Mouse (Mus musculus): ENCODE results near the gene Dclk3.
A peak's percentile ranks its signal among the peaks of the same experiment; 100 is the strongest.

The Dclk3 gene

GRCm38 (mm10) chr9:111440446-111440845 is 1.6 kb downstream of the Dclk3 start:
- no peak for DNase-seq

DNA sequence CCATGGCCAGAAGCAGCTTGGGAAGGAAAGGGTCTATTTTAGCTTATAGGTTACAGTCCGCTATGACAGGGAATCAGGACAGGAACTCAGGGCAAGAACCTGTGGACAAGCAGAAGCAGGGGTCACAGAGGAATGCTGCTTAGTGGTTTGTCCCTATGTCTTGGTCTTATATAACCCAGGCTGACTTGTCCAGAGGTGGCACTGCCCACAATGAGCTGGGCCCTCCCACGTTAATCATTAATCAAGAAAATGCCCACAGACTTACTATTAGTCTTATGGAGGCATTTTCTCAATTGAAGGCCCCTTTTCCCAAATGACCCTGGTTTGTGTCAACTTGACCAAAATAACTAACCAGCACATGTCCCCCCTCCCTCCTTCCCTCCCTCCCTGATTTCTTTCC is 2.3 kb downstream of the Dclk3 start:
- no peak for DNase-seq

DNA sequence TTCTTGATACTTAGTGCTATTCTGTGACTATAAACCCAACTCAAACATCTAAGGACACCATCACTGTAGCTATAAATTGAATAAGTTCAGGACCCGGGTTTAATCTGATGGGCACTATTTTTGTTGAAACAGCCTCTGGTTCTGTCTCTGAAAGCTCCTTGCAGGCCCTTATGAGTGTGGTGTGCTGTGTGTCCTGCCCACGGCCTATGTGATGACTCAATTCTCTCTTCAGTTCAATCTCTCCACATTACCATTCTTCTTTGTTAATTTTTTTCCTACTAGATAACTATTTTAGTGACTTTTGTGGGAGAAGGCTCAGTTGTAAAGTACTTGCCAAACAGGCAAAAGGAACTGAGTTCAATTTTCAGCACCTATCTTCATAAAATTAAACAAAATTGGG is 7.3 kb downstream of the Dclk3 start:
- DNase-seq: no peak

GRCm38 (mm10) chr9:111448976-111449375 is 10.1 kb downstream of the Dclk3 start:
- no peak for DNase-seq

DNA sequence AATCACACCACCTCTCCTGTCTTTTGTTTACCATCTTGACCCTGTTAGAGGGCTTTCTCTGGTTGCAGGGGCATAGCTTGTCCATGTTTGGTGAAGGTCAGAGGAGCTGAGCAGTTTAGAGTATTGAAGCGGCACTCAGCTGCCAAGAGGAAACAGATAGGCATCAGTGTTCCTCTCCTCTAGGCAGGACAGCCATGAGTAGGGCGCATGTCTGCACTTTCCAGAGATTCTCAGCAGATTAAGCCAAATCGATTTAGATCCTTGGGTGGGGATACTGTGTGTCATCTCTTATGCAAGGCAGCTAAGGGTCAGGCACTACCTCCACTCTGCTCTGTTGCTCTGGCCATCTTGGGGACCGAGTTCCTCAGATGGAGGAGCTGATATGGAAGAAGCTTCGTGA is 11.0 kb downstream of the Dclk3 start:
- DNase-seq: no peak

GRCm38 (mm10) chr9:111450853-111451404 is 12.0 kb downstream of the Dclk3 start:
- DNase-seq: no peak

DNA sequence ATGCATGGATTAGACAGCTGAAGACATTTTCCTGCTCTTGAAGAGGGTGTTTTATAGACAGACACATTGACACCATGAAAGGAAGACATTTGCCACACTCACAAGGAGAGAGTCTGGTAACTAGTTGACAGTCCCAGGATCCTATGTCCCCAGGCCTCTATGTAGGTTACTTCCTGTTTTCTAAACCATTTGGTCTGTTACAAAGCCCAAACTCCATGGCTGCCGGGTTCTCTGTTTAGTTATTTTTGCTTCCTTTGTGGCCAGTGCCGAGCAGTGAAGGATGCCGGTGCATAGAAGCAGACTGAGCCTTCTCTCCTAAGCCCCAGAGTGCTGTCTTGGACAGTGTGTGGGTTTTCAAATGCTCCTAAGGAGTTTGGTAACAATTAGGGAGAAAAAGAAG is 15.0 kb downstream of the Dclk3 start:
- no peak for DNase-seq

GRCm38 (mm10) chr9:111457176-111457935 is 18.5 kb downstream of the Dclk3 start:
- peak in 1 of 2 experiments; percentile 29 for DNase-seq

GRCm38 (mm10) chr9:111457936-111458310 is 19.0 kb downstream of the Dclk3 start:
- DNase-seq: no peak

DNA sequence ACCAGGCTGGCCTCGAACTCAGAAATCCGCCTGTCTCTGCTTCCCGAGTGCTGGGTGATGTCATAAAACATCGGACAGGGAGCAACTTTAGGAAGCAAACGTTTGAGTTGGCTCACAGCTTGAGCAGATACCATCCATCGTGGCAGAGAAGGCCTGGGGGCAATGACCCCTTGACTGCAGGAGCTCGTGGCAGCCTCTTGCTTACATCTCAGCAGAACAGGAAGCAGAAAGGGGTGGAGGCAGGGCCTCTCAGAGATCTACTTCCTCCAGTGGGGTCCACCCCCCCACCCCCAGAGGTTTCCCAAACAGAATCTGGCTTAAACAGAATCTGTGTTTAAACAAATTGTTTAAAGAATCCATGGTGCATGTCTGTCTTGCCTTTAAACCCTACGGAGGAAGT is 20.6 kb downstream of the Dclk3 start:
- DNase-seq: no peak

DNA sequence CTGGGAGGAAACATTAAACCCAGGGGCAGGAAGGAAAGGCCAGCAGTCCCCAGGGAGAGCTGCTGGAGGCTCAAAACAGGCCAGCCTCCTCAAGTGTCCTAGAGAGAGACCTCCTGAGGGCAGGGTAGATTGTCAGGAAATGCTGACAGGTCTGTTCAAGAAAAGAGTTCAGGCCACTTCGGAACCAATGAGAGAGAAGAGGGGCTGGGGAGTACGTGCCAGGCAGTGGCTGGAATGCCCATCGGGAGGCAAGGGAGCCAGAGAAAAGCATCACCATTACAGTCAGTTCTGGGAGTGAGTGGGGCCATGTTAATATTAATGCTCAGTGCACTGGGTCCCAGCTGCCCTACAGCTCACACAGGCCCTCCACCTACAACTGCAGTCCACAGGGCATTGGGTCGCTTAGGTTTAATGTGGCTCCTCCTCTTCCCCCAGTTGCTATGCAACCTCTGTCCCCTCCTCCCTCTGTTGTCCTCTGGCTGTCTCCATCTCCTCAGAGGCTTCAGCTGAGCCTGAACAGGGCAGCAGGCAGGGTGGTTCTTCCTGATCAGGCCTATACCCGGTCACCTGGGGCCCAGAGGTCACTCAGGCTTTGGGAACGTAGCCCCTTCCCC is 21.4 kb downstream of the Dclk3 start:
- DNase-seq: no peak

- DNase-seq: no peak
These were observed 22.7 kb downstream of the Dclk3 start for GRCm38 (mm10) chr9:111461415-111462103.

- DNase-seq: no peak
These were observed 26.8 kb downstream of the Dclk3 start for GRCm38 (mm10) chr9:111465666-111466065.

GRCm38 (mm10) chr9:111473686-111474457 is 35.0 kb downstream of the Dclk3 start:
- no peak for DNase-seq

GRCm38 (mm10) chr9:111474458-111474745 is 35.5 kb downstream of the Dclk3 start:
- no peak for DNase-seq

DNA sequence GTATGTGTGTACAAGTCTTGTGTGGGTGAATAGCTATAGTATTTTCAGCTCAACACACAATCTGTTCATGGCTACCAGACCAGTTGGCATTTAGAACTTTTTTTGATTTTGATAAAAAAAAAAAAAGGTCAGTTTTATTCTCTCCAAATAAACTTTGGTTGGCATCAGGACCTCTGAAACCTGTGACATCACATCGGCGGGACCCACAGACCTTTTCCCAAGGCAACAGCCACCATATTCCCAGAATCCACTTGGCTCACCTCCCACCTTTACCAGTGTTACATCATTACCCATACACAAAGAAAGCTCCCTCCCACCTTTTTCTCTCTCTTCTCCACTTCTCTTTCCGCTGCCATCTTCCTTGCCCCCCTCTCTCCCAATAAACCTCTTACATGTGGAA is 36.4 kb downstream of the Dclk3 start:
- DNase-seq: no peak

- no peak for DNase-seq
These were observed 37.1 kb downstream of the Dclk3 start for GRCm38 (mm10) chr9:111475973-111476372.

DNA sequence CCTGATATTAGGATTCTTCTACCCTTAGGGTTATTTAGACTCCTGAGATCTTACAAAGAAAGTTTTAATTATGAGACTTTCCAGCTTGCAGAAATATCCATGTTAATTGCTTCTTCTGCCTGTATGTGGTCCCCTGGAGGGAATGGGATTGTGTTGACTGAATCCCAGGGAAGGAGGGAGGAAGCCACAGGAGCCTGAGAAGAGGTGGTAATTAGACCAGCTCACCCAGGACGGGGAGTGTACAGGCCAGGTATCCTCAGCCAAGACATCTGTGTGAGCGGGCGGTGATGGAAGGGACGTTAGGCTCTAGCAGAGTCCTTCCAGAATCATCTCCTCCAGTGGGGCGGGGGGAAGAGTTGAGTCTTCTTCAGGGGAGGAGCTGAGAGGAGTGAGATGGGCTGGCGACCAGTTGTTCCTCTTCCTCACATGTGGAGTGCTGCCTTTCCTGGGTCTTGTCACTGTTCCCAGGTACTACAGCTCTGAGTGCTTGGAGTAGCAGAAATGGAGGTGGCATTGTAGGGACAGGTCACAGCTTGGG is 37.7 kb downstream of the Dclk3 start:
- DNase-seq: no peak

- peak; percentile 47 to 78 for DNase-seq
These were observed 40.1 kb downstream of the Dclk3 start for GRCm38 (mm10) chr9:111478853-111479490.

GRCm38 (mm10) chr9:111481011-111481410 is 42.1 kb downstream of the Dclk3 start:
- DNase-seq: no peak

DNA sequence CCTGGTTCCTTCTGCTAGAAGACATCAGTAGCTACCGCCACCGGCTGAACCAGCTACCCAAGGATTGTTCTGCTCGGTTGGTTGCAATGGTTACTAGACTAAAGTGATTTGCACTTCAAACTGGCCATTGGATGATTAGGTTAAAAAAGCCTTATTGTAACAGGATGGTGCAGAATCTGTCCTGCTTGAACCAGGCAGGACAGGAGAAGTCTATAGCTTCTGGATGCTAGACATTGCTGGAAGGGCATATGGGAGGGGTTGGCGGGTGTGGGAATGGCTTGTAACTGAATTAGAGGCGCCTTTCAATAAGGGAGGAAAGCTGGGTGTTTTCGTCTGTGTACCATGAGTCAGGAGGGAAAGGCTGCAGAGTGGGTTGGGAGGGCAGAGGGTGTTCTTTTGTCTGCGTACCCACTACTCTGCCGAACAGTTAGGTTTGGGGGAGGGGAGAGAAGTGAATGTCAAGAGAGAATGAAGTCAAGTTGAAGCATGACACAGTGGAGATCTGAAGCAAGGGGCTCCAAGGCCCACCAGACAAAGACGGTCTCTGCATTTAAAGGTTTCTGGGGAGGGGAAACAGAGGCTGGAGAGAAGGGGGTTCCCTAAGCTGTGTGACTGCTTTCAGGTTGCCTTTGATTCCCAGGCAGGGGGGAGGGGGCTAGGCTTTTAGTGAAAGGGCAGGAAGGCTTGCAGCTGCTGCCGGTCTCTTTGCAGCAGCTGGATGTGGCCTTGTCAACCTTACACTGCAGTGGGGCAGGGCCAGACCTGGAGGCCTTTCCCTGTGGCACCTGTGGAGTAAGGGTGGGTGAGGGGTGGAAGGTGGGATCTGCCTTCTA is 48.0 kb downstream of the Dclk3 start:
- DNase-seq: no peak
